Mouse (Mus musculus) stomach, embryonic 14.5 days (tissue): ENCODE results near the gene Apod. TPM values are rescaled to one million over a fixed set of nuclear protein-coding genes. Genes with fewer than 3 reads are reported as not detected.
"Not testable (repeated sequence)": the region's sequence is repeated elsewhere in the genome, so short reads cannot be mapped to it uniquely, and the experiment has no call there.

Source experiments
- ATAC-seq: fragments of 200-750 bp; cut with Nextera tagmentation; 2 replicates; pipeline ENCODE4 v1.8.0; 2017; ENCODE audit warnings: low read depth, moderate TSS enrichment; ENCODE audit not compliant: insufficient number of reproducible peaks, insufficient read depth, low FRiP score
- H3K27ac ChIP-seq: fragments of 300-500 bp; sonication (generic); 2 replicates; pipeline ENCODE4 v1.5.1; 2014; ENCODE audit warnings: mild to moderate bottlenecking, low read length, moderate library complexity, mixed read lengths
- H3K27me3 ChIP-seq: fragments of 300-500 bp; sonication (generic); 2 replicates; pipeline ENCODE4 v1.6.1; 2014; ENCODE audit warnings: low read length, control low read depth, mixed read lengths; ENCODE audit not compliant: control insufficient read depth, insufficient read depth
- H3K36me3 ChIP-seq: fragments of 300-500 bp; sonication (generic); 2 replicates; pipeline ENCODE4 v1.6.1; 2014; ENCODE audit warnings: mild to moderate bottlenecking, control low read depth, low read length, moderate library complexity, mixed read lengths; ENCODE audit not compliant: control insufficient read depth, insufficient read depth
- H3K4me1 ChIP-seq: fragments of 300-500 bp; sonication (generic); 2 replicates; pipeline ENCODE4 v1.6.1; 2014; ENCODE audit warnings: low read length, control low read depth, mixed read lengths; ENCODE audit not compliant: control insufficient read depth, insufficient read depth
- H3K4me2 ChIP-seq: fragments of 300-500 bp; sonication (generic); replicated peaks from 2 replicates; pipeline ENCODE4 v1.6.1; 2014; ENCODE audit warnings: low read depth, low read length, control low read depth
- H3K4me3 ChIP-seq: fragments of 300-500 bp; sonication (generic); 2 replicates; pipeline ENCODE4 v1.5.1; 2014; ENCODE audit warnings: low read depth, low read length, control low read depth
- H3K9ac ChIP-seq: fragments of 300-500 bp; sonication (generic); replicated peaks from 2 replicates; pipeline ENCODE4 v1.6.1; 2014; ENCODE audit warnings: low read depth, mild to moderate bottlenecking, control low read depth, low read length, moderate library complexity, mixed read lengths
- H3K9me3 ChIP-seq: fragments of 300-500 bp; sonication (generic); 2 replicates; pipeline ENCODE4 v1.6.1; 2016; ENCODE audit warnings: low read depth, low read length, control low read depth; ENCODE audit not compliant: control insufficient read depth
- WGBS: fragments of 180-500 bp; shearing (Covaris S2); extraction: QIAGEN DNeasy Blood & Tissue Kit; methylation state at CpG from one replicate; pipeline ENCODE4 v1.1.7; 2014; 5-methylcytosine and 5-hydroxymethylcytosine counted together
- polyA plus RNA-seq: library from polyadenylated mRNA; unstranded; fragments of >200 nt; fragmentation: Nextera tagmentation; extraction: Ambion mirVana; gene quantifications from 2 replicates; pipeline ENCODE4 v1.2.1, GENCODE M21; 2014

The Apod gene
- polyA plus RNA-seq, 1 experiment from 2014 or later = 1.4 TPM

- Histone ChIP-seq H3K4me3 (no peak overlapping the region), H3K4me1 (0 out of 2 replicates have a peak, but pooled peaks cover 4% of the 10 kb centered on the region), H3K36me3 (no peaks in the 10 kb centered on the region), H3K27me3 (no peaks in the 10 kb centered on the region), H3K4me2 (no peak overlapping the region), H3K9ac (no peak overlapping the region), H3K9me3 (no peaks in the 10 kb centered on the region), H3K27ac (no peak overlapping the region)
- no peak for ATAC-seq
- WGBS = 85% methylated on average over 2 of the region's 2 CpGs
Measured at GRCm38 (mm10) chr16:31327891-31328290, 13.3 kb upstream of the Apod start.

- no peak overlapping the region for H3K4me3 ChIP-seq
- no peaks in the 10 kb centered on the region for H3K27me3 ChIP-seq
- H3K4me2 ChIP-seq = no peak overlapping the region
- 65% methylated on average over 8 of the region's 8 CpGs for WGBS
- H3K4me1 ChIP-seq = 0 out of 2 replicates have a peak, but pooled peaks cover 4% of the 10 kb centered on the region
- no peaks in the 10 kb centered on the region for H3K9me3 ChIP-seq
- ATAC-seq = no peak
- H3K9ac ChIP-seq = no peak overlapping the region
- H3K36me3 ChIP-seq = no peaks in the 10 kb centered on the region
- no peak overlapping the region for H3K27ac ChIP-seq
Measured at GRCm38 (mm10) chr16:31327430-31327829, 12.8 kb upstream of the Apod start.

GRCm38 (mm10) chr16:31326679-31327078 lies 12.1 kb upstream of the Apod start:
- H3K27ac ChIP-seq = 0 out of 2 replicates have a peak overlapping the region, but pooled peaks have one; percentile 10
- 52% methylated on average over 8 of the region's 8 CpGs for WGBS

GRCm38 (mm10) chr16:31325966-31326365 lies 11.4 kb upstream of the Apod start:
- Histone ChIP-seq H3K4me1 (0 out of 2 replicates have a peak, but pooled peaks cover 4% of the 10 kb centered on the region), H3K27me3 (no peaks in the 10 kb centered on the region), H3K9ac (no peak overlapping the region), H3K4me3 (no peak overlapping the region), H3K9me3 (no peaks in the 10 kb centered on the region), H3K27ac (no peak overlapping the region), H3K36me3 (no peaks in the 10 kb centered on the region), H3K4me2 (no peak overlapping the region)
- WGBS = 54% methylated on average over 5 of the region's 5 CpGs
- ATAC-seq = no peak

More at GRCm38 (mm10) chr16:31326679-31327078, 12.1 kb upstream of the Apod start:
- Histone ChIP-seq H3K9ac (no peak overlapping the region), H3K4me1 (0 out of 2 replicates have a peak, but pooled peaks cover 4% of the 10 kb centered on the region), H3K36me3 (no peaks in the 10 kb centered on the region), H3K4me2 (no peak overlapping the region), H3K9me3 (no peaks in the 10 kb centered on the region), H3K4me3 (no peak overlapping the region), H3K27me3 (no peaks in the 10 kb centered on the region)
- ATAC-seq = no peak

GRCm38 (mm10) chr16:31325120-31325519 lies 10.5 kb upstream of the Apod start:
- ATAC-seq = no peak
- Histone ChIP-seq H3K4me2 (no peak overlapping the region), H3K9me3 (no peaks in the 10 kb centered on the region)

GRCm38 (mm10) chr16:31321501-31321900 lies 6.9 kb upstream of the Apod start:
- Histone ChIP-seq H3K27me3 (no peaks in the 10 kb centered on the region), H3K9me3 (no peaks in the 10 kb centered on the region), H3K27ac (no peak overlapping the region), H3K36me3 (no peaks in the 10 kb centered on the region), H3K9ac (no peak overlapping the region), H3K4me2 (no peak overlapping the region), H3K4me3 (no peak overlapping the region), H3K4me1 (no peaks in the 10 kb centered on the region)
- no peak for ATAC-seq
- WGBS = 62% methylated on average over 4 of the region's 4 CpGs

More at GRCm38 (mm10) chr16:31325120-31325519, 10.5 kb upstream of the Apod start:
- Histone ChIP-seq H3K4me1 (0 out of 2 replicates have a peak, but pooled peaks cover 4% of the 10 kb centered on the region), H3K4me3 (no peak overlapping the region), H3K27me3 (no peaks in the 10 kb centered on the region), H3K9ac (no peak overlapping the region), H3K27ac (no peak overlapping the region), H3K36me3 (no peaks in the 10 kb centered on the region)
- 97% methylated on average over 14 of the region's 14 CpGs for WGBS

- no peak for ATAC-seq
- H3K9me3 ChIP-seq = no peaks in the 10 kb centered on the region
- no peak overlapping the region for H3K4me3 ChIP-seq
- 81% methylated on average over 7 of the region's 7 CpGs for WGBS
- no peak overlapping the region for H3K9ac ChIP-seq
- H3K4me1 ChIP-seq = no peaks in the 10 kb centered on the region
- H3K4me2 ChIP-seq = no peak overlapping the region
- no peak overlapping the region for H3K27ac ChIP-seq
- H3K36me3 ChIP-seq = no peaks in the 10 kb centered on the region
- no peaks in the 10 kb centered on the region for H3K27me3 ChIP-seq
Measured at GRCm38 (mm10) chr16:31320954-31321353, 6.3 kb upstream of the Apod start.

GRCm38 (mm10) chr16:31319723-31320122 lies 5.1 kb upstream of the Apod start:
- not testable (repeated sequence) for H3K27me3 ChIP-seq, H3K9me3 ChIP-seq
- WGBS = 70% methylated on average over 3 of the region's 3 CpGs

GRCm38 (mm10) chr16:31319316-31319715 lies 4.7 kb upstream of the Apod start:
- H3K27ac ChIP-seq = no peak overlapping the region
- no peaks in the 10 kb centered on the region for H3K36me3 ChIP-seq
- H3K4me1 ChIP-seq = no peaks in the 10 kb centered on the region
- no peak overlapping the region for H3K4me3 ChIP-seq
- WGBS = 50% methylated on average over 4 of the region's 4 CpGs
- no peak for ATAC-seq
- no peaks in the 10 kb centered on the region for H3K27me3 ChIP-seq
- no peak overlapping the region for H3K4me2 ChIP-seq
- H3K9me3 ChIP-seq = no peaks in the 10 kb centered on the region
- no peak overlapping the region for H3K9ac ChIP-seq

More at GRCm38 (mm10) chr16:31319723-31320122, 5.1 kb upstream of the Apod start:
- not testable (repeated sequence) for H3K4me2 ChIP-seq, H3K36me3 ChIP-seq, ATAC-seq, H3K27ac ChIP-seq, H3K4me3 ChIP-seq, H3K4me1 ChIP-seq, H3K9ac ChIP-seq
